Mouse (Mus musculus): Measurements from ENCODE around the gene Btbd6.

DNA sequence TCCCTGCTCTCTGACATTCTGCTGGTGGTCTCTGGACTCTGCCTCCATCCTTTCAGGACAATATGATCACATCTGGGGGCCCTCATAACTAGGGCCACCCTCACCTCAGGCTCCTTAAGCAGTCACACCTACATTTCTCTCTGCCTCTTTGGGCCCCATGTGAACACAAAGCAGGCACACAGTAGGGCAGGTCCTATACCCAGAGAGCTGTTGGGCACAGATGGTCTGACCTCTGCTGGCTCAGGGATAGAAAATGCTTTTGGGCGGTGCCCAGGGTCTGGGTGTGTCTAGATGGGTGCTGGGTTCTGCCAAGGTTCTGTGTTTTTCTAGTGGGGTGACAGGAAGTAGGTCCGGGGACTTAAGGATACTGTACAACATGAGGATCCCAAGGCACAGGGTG, 32.6 kb upstream of the Btbd6 start:
- no peak for TF ChIP-seq CTCF (IDR thresholded peaks at IDR 0.05; ENCODE audit: control insufficient read depth, insufficient read depth, insufficient replicate concordance, low read depth, low read length)
- TF ChIP-seq POLR2A (IDR thresholded peaks at IDR 0.05; ENCODE audit: control insufficient read depth, low read depth, low read length): no peak

Measured in testis, adult 2 months (tissue).